Mouse (Mus musculus) erythroblast, embryonic 14.5 days (primary cell): ENCODE data around the gene Taar5. TPM values are rescaled to one million over a fixed set of nuclear protein-coding genes. Genes with fewer than 3 reads are reported as not detected.

Experiments
- H3K27me3 ChIP-seq: 2 replicates; pipeline ENCODE4 v1.6.1; 2012; ENCODE audit warnings: inconsistent platforms; ENCODE audit not compliant: control insufficient read depth
- H3K36me3 ChIP-seq: 2 replicates; pipeline ENCODE4 v1.6.1; 2012; ENCODE audit warnings: mild to moderate bottlenecking, inconsistent platforms; ENCODE audit not compliant: control insufficient read depth
- H3K4me1 ChIP-seq: 2 replicates; pipeline ENCODE4 v1.6.1; 2012; ENCODE audit warnings: inconsistent platforms; ENCODE audit not compliant: control insufficient read depth
- H3K4me3 ChIP-seq: replicated peaks from 2 replicates; pipeline ENCODE3; 2012; ENCODE audit warnings: moderate library complexity, mild to moderate bottlenecking, inconsistent platforms
- H3K9me3 ChIP-seq: 2 replicates; pipeline ENCODE4 v1.6.1; 2012; ENCODE audit warnings: low read length, inconsistent platforms, mixed read lengths; ENCODE audit not compliant: control insufficient read depth
- GATA1 ChIP-seq: IDR thresholded peaks from 2 replicates; pipeline ENCODE4 v1.6.1; 2012; ENCODE audit warnings: low read length, inconsistent platforms, mixed read lengths
- TAL1 ChIP-seq: IDR thresholded peaks from 3 replicates; pipeline ENCODE4 v1.6.1; 2012; ENCODE audit warnings: low read length, inconsistent platforms, mixed read lengths
- polyA plus RNA-seq: library from polyadenylated mRNA; stranded (reverse); fragments of >175 nt; gene quantifications from 2 replicates; pipeline ENCODE4 v1.2.3, GENCODE M21; 2012

The Taar5 gene
- 0.03 TPM in 1 of 2 replicates, not detected in the other for polyA plus RNA-seq

- Histone ChIP-seq H3K4me1 (no peaks in the 10 kb centered on the region), H3K9me3 (no peaks in the 10 kb centered on the region), H3K4me3 (no peak within 1 kb of the TSS), H3K27me3 (no peaks in the 10 kb centered on the region), H3K36me3 (no peaks in the 10 kb centered on the region)
- TF ChIP-seq GATA1 = no peak
- TF ChIP-seq TAL1 = no peak
Measured at GRCm38 (mm10) chr10:23970656-23971165, at the start of gene Taar5. TSS of gene Taar5 (plus strand) at chr10:23970706.

DNA sequence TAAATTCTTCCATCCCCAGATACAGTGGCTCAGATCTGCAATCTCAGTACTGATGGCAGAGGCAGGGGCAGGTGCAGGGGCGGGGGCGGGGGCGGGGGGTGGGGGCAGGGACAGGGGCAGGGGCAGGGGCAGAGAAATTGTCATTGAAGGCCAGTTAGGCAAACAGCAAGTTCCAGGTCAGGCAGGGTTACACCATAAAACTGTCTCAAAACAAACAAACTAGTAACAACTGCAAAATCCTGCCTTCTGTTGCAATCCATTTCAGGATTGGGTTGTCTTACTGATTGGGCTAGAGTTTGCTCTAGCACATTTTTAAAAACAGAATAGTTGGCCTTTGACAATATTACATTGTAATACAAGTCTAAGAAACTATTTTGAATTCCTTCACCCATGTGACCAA, 48.0 kb upstream of the Taar5 start:
- Histone ChIP-seq H3K27me3 (no peaks in the 10 kb centered on the region), H3K4me3 (no peak overlapping the region), H3K4me1 (no peaks in the 10 kb centered on the region), H3K36me3 (no peaks in the 10 kb centered on the region), H3K9me3 (no peaks in the 10 kb centered on the region)
- TF ChIP-seq TAL1 (no peak), GATA1 (no peak)

DNA sequence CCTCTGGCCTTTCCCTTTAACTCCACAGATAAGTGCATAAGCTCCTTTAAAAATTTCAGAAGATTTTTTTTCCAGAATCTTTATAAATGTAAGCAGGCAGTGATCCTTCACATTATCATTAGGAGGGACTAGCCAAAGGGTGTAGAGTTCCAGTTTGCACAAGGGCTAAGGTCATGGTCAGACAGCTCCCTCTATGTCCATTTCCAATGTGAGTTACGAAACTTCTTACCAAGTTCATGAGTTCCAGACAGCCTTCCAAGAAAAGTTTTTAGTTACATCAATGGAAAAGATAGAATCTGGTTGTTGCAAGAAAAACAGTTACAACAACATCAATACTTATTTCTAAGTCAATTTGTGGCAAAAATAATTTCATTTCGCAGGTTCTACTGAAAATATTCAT, 46.6 kb upstream of the Taar5 start:
- H3K36me3 ChIP-seq = no peaks in the 10 kb centered on the region
- H3K4me1 ChIP-seq = no peaks in the 10 kb centered on the region
- H3K27me3 ChIP-seq = no peaks in the 10 kb centered on the region
- TF ChIP-seq GATA1 (no peak), TAL1 (no peak)
- no peak overlapping the region for H3K4me3 ChIP-seq
- H3K9me3 ChIP-seq = no peaks in the 10 kb centered on the region

DNA sequence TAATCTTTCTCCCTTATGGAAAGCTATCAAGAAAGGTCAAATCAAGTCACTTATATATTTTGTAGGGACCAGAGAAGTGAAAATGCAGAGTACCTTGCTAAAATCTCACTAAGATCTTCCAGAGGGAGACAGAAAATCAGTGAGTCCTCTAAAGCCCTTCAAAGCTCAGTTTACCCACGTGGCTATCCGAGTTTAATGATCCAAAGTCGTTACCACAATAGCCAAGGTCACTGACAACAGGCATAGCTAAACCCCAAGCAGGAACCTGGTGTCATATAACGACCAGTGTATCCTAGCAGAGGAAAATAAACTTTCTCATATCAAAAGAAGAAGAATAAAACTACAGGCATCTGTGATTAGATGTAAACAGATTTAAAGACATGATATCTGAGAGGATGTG, 32.9 kb upstream of the Taar5 start:
- no peaks in the 10 kb centered on the region for H3K4me1 ChIP-seq
- H3K27me3 ChIP-seq = no peaks in the 10 kb centered on the region
- H3K4me3 ChIP-seq = no peak overlapping the region
- H3K9me3 ChIP-seq = no peaks in the 10 kb centered on the region
- TF ChIP-seq GATA1 = no peak
- no peak for TF ChIP-seq TAL1
- no peaks in the 10 kb centered on the region for H3K36me3 ChIP-seq

DNA sequence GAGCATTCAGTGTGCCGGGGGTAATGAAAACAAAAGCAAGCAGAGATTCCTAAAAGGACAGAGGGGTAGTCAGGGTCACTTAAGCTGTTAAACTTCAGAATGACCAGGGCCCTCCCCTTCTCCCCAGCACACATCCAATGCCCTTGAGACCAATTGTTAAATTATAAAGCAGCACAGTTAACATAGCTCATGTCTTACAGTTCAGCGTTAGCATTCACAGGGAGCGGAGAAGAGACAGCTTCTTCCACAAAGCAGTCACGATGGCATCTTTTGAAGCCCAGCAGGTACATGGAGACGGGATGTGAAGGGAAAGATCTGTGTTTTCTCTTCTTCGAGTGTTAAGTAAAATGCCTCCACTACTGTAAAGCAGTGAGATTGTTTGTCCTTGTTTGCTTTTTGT, 32.2 kb upstream of the Taar5 start, which contains the start of gene Taar2:
Gene Taar2, plus strand, starts transcription at position 261 of the 400 bp plus-strand sequence.
- Histone ChIP-seq H3K9me3 (no peaks in the 10 kb centered on the region), H3K4me3 (no peak within 1 kb of the TSS), H3K27me3 (no peaks in the 10 kb centered on the region), H3K36me3 (no peaks in the 10 kb centered on the region), H3K4me1 (no peaks in the 10 kb centered on the region)
- TF ChIP-seq TAL1 (no peak), GATA1 (no peak)

- H3K4me1 ChIP-seq = no peaks in the 10 kb centered on the region
- no peaks in the 10 kb centered on the region for H3K9me3 ChIP-seq
- TF ChIP-seq TAL1 = no peak
- H3K36me3 ChIP-seq = no peaks in the 10 kb centered on the region
- no peaks in the 10 kb centered on the region for H3K27me3 ChIP-seq
- H3K4me3 ChIP-seq = no peak overlapping the region
Measured at GRCm38 (mm10) chr10:23942465-23942864, 28.0 kb upstream of the Taar5 start.

DNA sequence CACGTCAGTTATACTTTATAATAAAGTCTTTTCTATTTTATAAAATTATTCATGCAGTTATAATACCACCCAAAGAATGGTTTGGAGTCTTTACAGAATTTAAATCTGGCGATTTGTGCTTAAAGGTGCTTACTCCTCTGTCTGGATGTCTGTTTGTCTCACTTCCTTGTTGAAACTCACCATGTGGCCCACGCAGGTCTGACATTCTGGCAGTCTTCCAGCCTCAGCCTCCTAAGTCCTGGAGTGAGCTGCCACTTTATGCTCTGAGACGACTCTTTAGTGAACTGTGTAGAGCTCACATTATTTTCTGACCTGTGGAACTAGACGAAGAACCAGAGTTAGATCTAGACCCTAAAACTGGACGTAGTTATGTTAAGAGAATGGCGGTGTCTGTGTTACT, 22.5 kb upstream of the Taar5 start:
- no peak overlapping the region for H3K4me3 ChIP-seq
- no peaks in the 10 kb centered on the region for H3K27me3 ChIP-seq
- H3K9me3 ChIP-seq = no peaks in the 10 kb centered on the region
- no peaks in the 10 kb centered on the region for H3K4me1 ChIP-seq
- TF ChIP-seq GATA1 (no peak), TAL1 (no peak)
- no peaks in the 10 kb centered on the region for H3K36me3 ChIP-seq

GRCm38 (mm10) chr10:23949508-23950005, 20.9 kb upstream of the Taar5 start, which contains the start of gene Taar3:
TSS of gene Taar3 (plus strand) at chr10:23949558.
- Histone ChIP-seq H3K9me3 (no peaks in the 10 kb centered on the region), H3K36me3 (no peaks in the 10 kb centered on the region), H3K4me3 (no peak within 1 kb of the TSS), H3K27me3 (no peaks in the 10 kb centered on the region), H3K4me1 (no peaks in the 10 kb centered on the region)
- TF ChIP-seq TAL1 = no peak
- no peak for TF ChIP-seq GATA1

DNA sequence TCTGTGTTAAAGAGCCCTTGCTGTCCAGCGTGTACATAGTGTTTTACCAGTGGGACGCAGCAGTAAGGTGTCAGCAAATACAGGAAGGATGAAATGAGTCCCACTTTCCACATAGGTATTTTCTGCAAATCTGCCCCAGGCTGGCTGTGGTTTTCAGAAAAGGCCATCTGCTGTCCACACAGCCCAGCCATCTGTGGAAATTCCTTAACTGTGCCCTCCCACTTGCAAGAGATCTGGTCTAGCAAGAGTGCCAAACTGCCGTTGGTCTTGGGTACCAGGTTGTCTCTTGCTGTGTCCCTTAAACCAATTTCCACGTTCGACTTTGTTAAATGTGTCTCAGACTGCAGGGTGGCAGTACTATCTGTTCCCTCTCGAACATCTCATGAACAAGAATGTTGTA, 18.8 kb upstream of the Taar5 start:
- Histone ChIP-seq H3K4me1 (no peaks in the 10 kb centered on the region), H3K4me3 (no peak overlapping the region), H3K36me3 (no peaks in the 10 kb centered on the region), H3K27me3 (no peaks in the 10 kb centered on the region), H3K9me3 (no peaks in the 10 kb centered on the region)
- TF ChIP-seq TAL1 (no peak), GATA1 (no peak)

- no peaks in the 10 kb centered on the region for H3K27me3 ChIP-seq
- H3K9me3 ChIP-seq = no peaks in the 10 kb centered on the region
- TF ChIP-seq GATA1 = no peak
- no peak for TF ChIP-seq TAL1
Measured at GRCm38 (mm10) chr10:23959071-23959470, 11.4 kb upstream of the Taar5 start.

More at GRCm38 (mm10) chr10:23959071-23959470, 11.4 kb upstream of the Taar5 start:
- H3K36me3 ChIP-seq = no peaks in the 10 kb centered on the region
- H3K4me1 ChIP-seq = no peaks in the 10 kb centered on the region
- no peak overlapping the region for H3K4me3 ChIP-seq
